Mouse (Mus musculus) limb, embryonic 10.5 days (tissue): Measurements from ENCODE around the gene Spryd3. TPM values are rescaled to one million over a fixed set of nuclear protein-coding genes. Genes with fewer than 3 reads are reported as not detected.
"Not testable (repeated sequence)": the region's sequence is repeated elsewhere in the genome, so short reads cannot be mapped to it uniquely, and the experiment has no call there.

Experiments used
- DNase-seq: peaks from one replicate; pipeline ENCODE4 v3.0.0-alpha.2; 2017; ENCODE audit warnings: low spot score
- H3K27ac ChIP-seq: fragments of 300-500 bp; sonication (generic); 2 replicates; pipeline ENCODE4 v1.5.1; 2016; ENCODE audit warnings: mild to moderate bottlenecking
- H3K27me3 ChIP-seq: fragments of 300-500 bp; sonication (generic); 2 replicates; pipeline ENCODE4 v1.6.1; 2016; ENCODE audit warnings: low read depth, mild to moderate bottlenecking; ENCODE audit not compliant: poor library complexity, severe bottlenecking
- H3K36me3 ChIP-seq: fragments of 300-500 bp; sonication (generic); 2 replicates; pipeline ENCODE4 v1.6.1; 2016; ENCODE audit warnings: mild to moderate bottlenecking, moderate library complexity
- H3K4me1 ChIP-seq: fragments of 300-500 bp; sonication (generic); 2 replicates; pipeline ENCODE4 v1.6.1; 2016
- H3K4me3 ChIP-seq: fragments of 300-500 bp; sonication (generic); 2 replicates; pipeline ENCODE4 v1.5.1; 2016; ENCODE audit warnings: mild to moderate bottlenecking, moderate library complexity
- H3K9me3 ChIP-seq: fragments of 300-500 bp; sonication (generic); replicated peaks from 2 replicates; pipeline ENCODE4 v1.6.1; 2016; ENCODE audit warnings: mild to moderate bottlenecking
- WGBS: fragments of 180-500 bp; shearing (Covaris S2); methylation state at CpG from one replicate; pipeline ENCODE4 v1.1.7; 2016; 5-methylcytosine and 5-hydroxymethylcytosine counted together
- polyA plus RNA-seq: library from polyadenylated mRNA; unstranded; fragments of >200 nt; fragmentation: Nextera tagmentation; extraction: Ambion mirVana; gene quantifications from 2 replicates; pipeline ENCODE4 v1.2.1, GENCODE M21; 2016

Spryd3 gene
- polyA plus RNA-seq, 1 experiment from 2014 or later = 14.6 TPM

GRCm38 (mm10) chr15:102163900-102164693, 28.1 kb upstream of the Spryd3 start:
- Histone ChIP-seq H3K4me3 (no peak overlapping the region), H3K36me3 (no peaks in the 10 kb centered on the region), H3K4me1 (peaks cover 36% of the 10 kb centered on the region), H3K9me3 (no peaks in the 10 kb centered on the region), H3K27ac (no peak overlapping the region), H3K27me3 (peaks cover 6% of the 10 kb centered on the region)
- DNase-seq = no peak
- WGBS = 67% methylated on average over 3 of the region's 3 CpGs

DNA sequence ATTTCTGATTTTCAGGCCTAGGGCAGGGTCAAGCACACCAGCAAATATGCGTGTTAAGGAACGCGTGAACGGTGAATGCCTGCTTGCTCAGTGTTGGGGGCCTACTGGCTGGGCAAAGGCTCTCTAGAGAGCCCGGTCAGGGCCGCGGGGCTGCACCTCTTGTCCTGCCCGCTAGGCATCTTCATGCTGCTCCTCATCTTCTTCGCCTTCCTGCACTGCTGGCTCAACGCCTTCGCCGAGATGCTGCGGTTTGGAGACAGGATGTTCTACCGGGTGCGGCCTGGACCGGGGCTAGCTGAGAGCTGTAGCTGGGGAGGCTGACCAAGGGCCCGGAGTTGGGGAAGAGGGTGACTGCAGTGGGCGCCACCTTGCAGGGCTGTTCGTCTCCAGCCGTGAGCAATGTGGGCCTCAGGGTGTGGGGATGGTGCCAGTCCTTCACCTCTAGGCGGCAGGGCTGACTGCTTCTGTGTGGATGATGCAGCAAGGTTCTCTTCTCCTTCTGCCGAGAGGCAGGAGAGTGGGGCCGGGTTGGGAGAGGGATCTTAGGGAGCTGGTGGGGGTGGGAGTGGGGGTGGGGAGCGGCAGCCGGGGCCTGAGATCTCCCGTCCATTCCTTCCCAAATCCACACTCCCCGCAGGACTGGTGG, 24.5 kb upstream of the Spryd3 start:
- WGBS = 54% methylated on average over 27 of the region's 27 CpGs
- Histone ChIP-seq H3K4me1 (peaks cover 13% of the 10 kb centered on the region), H3K4me3 (no peak overlapping the region), H3K36me3 (no peaks in the 10 kb centered on the region), H3K27ac (no peak overlapping the region; the same call in 1 of the 2 replicates), H3K27me3 (peaks cover 6% of the 10 kb centered on the region), H3K9me3 (no peaks in the 10 kb centered on the region)
- no peak for DNase-seq

DNA sequence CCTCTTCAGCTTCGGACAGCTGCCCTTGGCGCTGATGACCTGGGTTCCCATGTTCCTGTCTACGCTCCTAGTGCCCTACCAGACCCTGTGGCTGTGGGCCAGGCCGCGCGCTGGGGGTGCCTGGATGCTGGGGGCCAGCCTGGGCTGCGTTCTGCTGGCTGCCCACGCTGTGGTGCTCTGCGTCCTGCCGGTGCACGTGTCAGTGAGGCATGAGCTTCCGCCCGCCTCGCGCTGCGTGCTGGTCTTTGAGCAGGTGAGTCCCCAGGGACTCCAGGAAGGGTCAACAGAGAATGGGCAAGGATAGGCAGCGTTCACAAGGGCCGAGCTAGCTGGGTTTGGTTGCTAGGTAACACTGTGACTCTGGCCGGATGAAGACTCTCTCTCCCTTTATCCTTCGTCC, 20.8 kb upstream of the Spryd3 start:
- H3K27ac ChIP-seq = peak overlapping the region; percentile 64; the same call in 1 of the 2 replicates
- H3K4me3 ChIP-seq = no peak overlapping the region
- peaks cover 6% of the 10 kb centered on the region for H3K27me3 ChIP-seq
- H3K9me3 ChIP-seq = no peaks in the 10 kb centered on the region
- H3K4me1 ChIP-seq = peaks cover 17% of the 10 kb centered on the region
- H3K36me3 ChIP-seq = no peaks in the 10 kb centered on the region
- no peak for DNase-seq
- 51% methylated on average over 20 of the region's 20 CpGs for WGBS

DNA sequence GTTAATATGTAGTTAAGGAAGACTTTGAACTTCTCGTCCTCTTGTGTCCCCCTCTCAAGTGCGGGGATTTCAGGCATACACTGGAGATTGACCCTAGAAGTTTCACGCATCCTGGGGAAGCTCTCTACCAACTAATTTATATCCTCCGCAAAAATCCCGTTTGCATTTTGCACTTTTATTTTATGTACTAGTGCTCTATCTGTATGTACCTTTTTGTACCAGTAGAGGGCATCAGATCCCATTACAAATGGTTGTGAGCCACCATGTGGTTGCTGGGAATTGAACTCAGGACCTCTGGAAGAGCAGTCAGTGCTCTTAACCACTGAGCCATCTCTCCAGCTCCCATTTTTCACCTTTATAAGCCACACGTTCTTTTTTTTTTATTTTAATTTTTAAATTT, 19.0 kb upstream of the Spryd3 start:
- not testable (repeated sequence) for H3K9me3 ChIP-seq, H3K4me3 ChIP-seq, DNase-seq, H3K36me3 ChIP-seq, H3K27ac ChIP-seq, H3K27me3 ChIP-seq
- WGBS = 89% methylated on average over 6 of the region's 6 CpGs
- H3K4me1 ChIP-seq = peaks cover 21% of the 10 kb centered on the region

GRCm38 (mm10) chr15:102152646-102153045, 16.6 kb upstream of the Spryd3 start:
- Histone ChIP-seq H3K27me3 (0 out of 2 replicates have a peak, but pooled peaks cover 5% of the 10 kb centered on the region), H3K4me3 (no peak overlapping the region), H3K9me3 (no peaks in the 10 kb centered on the region), H3K4me1 (peaks cover 26% of the 10 kb centered on the region), H3K27ac (peak overlapping the region; percentile 54; the same call in 1 of the 2 replicates), H3K36me3 (no peaks in the 10 kb centered on the region)
- no peak for DNase-seq
- WGBS = 31% methylated on average over 4 of the region's 4 CpGs

DNA sequence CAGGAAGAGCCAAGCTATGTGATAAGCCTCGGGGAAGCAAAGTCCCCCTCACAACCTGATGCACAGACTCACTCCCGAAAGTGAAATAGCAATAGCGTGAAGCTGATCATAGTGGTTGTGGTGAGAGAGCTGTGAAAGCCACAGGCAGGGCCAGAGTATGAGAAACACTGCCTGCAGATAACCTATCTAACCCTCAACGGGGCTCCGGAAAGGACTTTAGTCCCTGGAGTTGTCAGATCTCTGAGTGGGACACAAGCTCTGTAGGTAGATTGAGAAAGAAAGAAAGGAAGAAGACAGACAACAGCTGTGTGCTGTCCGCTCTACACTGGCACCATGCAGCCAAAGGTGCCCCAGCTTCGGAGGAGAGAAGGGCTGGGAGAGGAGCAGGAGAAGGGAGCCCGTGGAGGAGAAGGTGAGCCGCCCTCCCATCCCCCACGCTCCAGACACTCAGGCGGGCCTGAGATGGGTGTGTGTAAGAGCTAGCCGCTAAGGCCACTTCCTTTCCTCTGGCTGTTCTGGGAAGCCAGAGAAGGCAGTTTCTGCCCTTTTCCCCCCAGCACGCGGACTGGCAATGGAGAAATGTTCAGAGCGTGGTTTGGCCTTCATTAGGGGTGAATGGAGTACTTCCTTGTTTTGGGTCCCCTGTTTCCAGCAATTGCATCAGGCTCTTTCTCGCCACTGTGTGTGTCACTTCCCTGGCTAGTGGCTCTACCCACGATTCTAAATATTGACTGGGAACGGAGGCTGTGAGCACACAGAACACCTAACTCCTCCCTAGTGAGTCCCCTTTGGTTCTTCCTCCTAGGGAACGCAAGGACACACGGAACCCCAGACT, 14.5 kb upstream of the Spryd3 start, which contains the start of gene Soat2:
TSS of gene Soat2 (plus strand) at position 226 of the 835 bp plus-strand sequence.
- 0 out of 2 replicates have a peak within 1 kb of the TSS, but pooled peaks have one; percentile 0 for H3K4me3 ChIP-seq
- H3K27ac ChIP-seq = peak within 1 kb of the TSS; percentile 63
- 47% methylated on average over 20 of the region's 20 CpGs for WGBS
- no peaks in the 10 kb centered on the region for H3K9me3 ChIP-seq
- DNase-seq = no peak
- peaks cover 24% of the 10 kb centered on the region for H3K4me1 ChIP-seq
- H3K36me3 ChIP-seq = no peaks in the 10 kb centered on the region
- peaks cover 13% of the 10 kb centered on the region for H3K27me3 ChIP-seq

DNA sequence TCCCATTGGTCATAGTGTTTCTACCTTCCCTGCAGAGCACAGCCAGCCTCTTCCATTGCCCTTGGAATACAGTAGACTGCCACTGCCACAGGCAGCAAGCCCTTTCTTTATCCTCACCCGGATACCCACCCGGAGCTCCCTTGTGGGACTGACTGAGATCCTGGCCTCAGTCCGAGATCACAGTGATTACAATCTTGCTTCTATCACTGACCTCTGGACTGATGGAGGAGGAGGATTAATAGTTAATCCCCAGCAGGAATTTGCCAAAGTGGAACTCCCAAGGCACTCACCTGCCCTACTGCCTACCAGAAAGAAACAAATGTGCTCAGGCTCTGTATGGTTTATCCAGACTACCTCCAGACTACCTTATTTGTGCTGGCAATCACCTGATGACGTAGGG, 13.5 kb upstream of the Spryd3 start:
- Histone ChIP-seq H3K36me3 (no peaks in the 10 kb centered on the region), H3K27ac (0 out of 2 replicates have a peak overlapping the region, but pooled peaks have one; percentile 3)
- WGBS = 80% methylated on average over 4 of the region's 4 CpGs

GRCm38 (mm10) chr15:102147674-102148402, 11.8 kb upstream of the Spryd3 start:
- H3K9me3 ChIP-seq = no peaks in the 10 kb centered on the region
- H3K4me3 ChIP-seq = no peak overlapping the region
- H3K36me3 ChIP-seq = no peaks in the 10 kb centered on the region
- no peak for DNase-seq
- H3K27me3 ChIP-seq = peaks cover 40% of the 10 kb centered on the region
- H3K27ac ChIP-seq = no peak overlapping the region
- 70% methylated on average over 16 of the region's 16 CpGs for WGBS
- H3K4me1 ChIP-seq = peaks cover 32% of the 10 kb centered on the region

More for the DNA sequence above, 13.5 kb upstream of the Spryd3 start:
- DNase-seq = no peak
- H3K9me3 ChIP-seq = no peaks in the 10 kb centered on the region
- peaks cover 22% of the 10 kb centered on the region for H3K27me3 ChIP-seq
- peaks cover 28% of the 10 kb centered on the region for H3K4me1 ChIP-seq
- no peak overlapping the region for H3K4me3 ChIP-seq

DNA sequence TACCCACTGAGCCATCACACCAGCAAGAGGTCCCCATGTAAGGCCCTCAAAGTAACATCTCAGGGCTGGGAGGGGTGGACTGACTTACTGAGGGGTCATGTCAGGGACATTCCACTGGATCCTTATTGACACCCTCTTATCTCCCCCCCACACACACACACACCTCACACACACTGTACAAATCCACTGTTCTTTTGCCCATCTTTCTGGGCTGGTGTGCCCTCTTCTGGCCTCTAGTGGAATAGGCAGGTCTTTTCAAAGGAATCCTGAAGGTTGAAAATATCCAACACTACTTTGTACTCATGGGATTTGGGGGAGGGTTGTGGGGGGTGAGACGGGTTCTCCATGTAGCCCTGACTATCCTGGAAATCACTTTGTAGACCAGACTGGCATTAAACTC, 10.8 kb upstream of the Spryd3 start:
- DNase-seq = peak; percentile 55
- H3K4me3 ChIP-seq = no peak overlapping the region
- H3K4me1 ChIP-seq = peaks cover 30% of the 10 kb centered on the region
- H3K27ac ChIP-seq = no peak overlapping the region
- no peaks in the 10 kb centered on the region for H3K36me3 ChIP-seq
- WGBS = 0% methylated on average over 1 of the region's 1 CpGs
- no peaks in the 10 kb centered on the region for H3K9me3 ChIP-seq
- H3K27me3 ChIP-seq = peaks cover 49% of the 10 kb centered on the region

GRCm38 (mm10) chr15:102146089-102146488, 10.1 kb upstream of the Spryd3 start:
- Histone ChIP-seq H3K27me3 (peaks cover 51% of the 10 kb centered on the region), H3K4me3 (no peak overlapping the region), H3K9me3 (no peaks in the 10 kb centered on the region), H3K4me1 (peaks cover 29% of the 10 kb centered on the region), H3K36me3 (no peaks in the 10 kb centered on the region), H3K27ac (no peak overlapping the region)
- 92% methylated on average over 5 of the region's 5 CpGs for WGBS
- DNase-seq = no peak

GRCm38 (mm10) chr15:102145330-102145729, 9.3 kb upstream of the Spryd3 start:
- peaks cover 51% of the 10 kb centered on the region for H3K27me3 ChIP-seq
- H3K4me1 ChIP-seq = peaks cover 21% of the 10 kb centered on the region
- no peaks in the 10 kb centered on the region for H3K9me3 ChIP-seq
- no peak overlapping the region for H3K4me3 ChIP-seq
- DNase-seq = no peak
- no peaks in the 10 kb centered on the region for H3K36me3 ChIP-seq
- no peak overlapping the region for H3K27ac ChIP-seq
- 88% methylated on average over 10 of the region's 10 CpGs for WGBS

DNA sequence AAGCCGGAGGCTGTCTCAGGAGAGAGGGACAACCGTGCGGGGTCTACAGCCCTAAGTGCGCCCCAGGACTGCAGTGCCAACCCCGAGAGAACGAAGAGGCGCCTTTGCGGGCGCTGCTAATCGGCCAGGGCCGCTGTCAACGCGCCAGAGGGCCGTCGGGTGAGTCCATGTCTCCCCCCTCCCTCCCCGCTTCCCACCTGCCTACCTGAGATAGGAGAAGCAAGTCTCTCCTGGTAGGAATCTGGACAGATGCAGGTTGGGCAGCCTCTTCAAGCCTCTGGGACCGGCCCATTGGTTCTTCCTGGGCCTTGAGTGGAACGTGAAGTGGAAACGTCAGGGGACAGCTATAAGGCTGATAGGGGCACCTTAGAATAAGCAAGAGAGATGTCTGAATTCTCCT, 8.7 kb upstream of the Spryd3 start:
- H3K27ac ChIP-seq = peak overlapping the region; percentile 53; the same call in 1 of the 2 replicates

More for the DNA sequence above, 8.7 kb upstream of the Spryd3 start:
- WGBS = 12% methylated on average over 19 of the region's 19 CpGs
- H3K27me3 ChIP-seq = peaks cover 51% of the 10 kb centered on the region
- H3K36me3 ChIP-seq = no peaks in the 10 kb centered on the region
- H3K4me3 ChIP-seq = peak overlapping the region; percentile 47
- peaks cover 19% of the 10 kb centered on the region for H3K4me1 ChIP-seq
- H3K9me3 ChIP-seq = no peaks in the 10 kb centered on the region
- no peak for DNase-seq
